Mouse (Mus musculus) frontal cortex, adult 2 months (tissue): ENCODE data around the gene Magea3. TPM values are rescaled to one million over a fixed set of nuclear protein-coding genes. Genes with fewer than 3 reads are reported as not detected.
"Not testable (repeated sequence)": the region's sequence is repeated elsewhere in the genome, so short reads cannot be mapped to it uniquely, and the experiment has no call there.

Source experiments
- DNase-seq, 2 experiments: peaks; one replicate each; pipeline ENCODE4 v3.0.0; 2022; ENCODE audit warnings: low spot score in 1 of 2; ENCODE audit errors: extremely low spot score in 1 of 2
- polyA plus RNA-seq: library from polyadenylated mRNA; depleted of rRNA; stranded (reverse); fragments of >200 nt; gene quantifications from 2 replicates; pipeline ENCODE4 v1.2.3, GENCODE M21; 2012; rRNA removed

The Magea3 gene
- not detected in 2 replicates for polyA plus RNA-seq

- DNase-seq: not testable (repeated sequence)
Observed at GRCm38 (mm10) chrX:154949405-154949804, at the start of gene Magea3. TSS of gene Magea3 (minus strand) at chrX:154949505.

GRCm38 (mm10) chrX:154995750-154996149, 46.4 kb upstream of the Magea3 start, which contains the start of gene Magea8:
TSS of gene Magea8 (minus strand) at chrX:154995850.
- DNase-seq: not testable (repeated sequence)

- DNase-seq: not testable (repeated sequence)
Observed at GRCm38 (mm10) chrX:154935887-154936286, 13.4 kb downstream of the Magea3 start, which contains the start of gene Magea6. TSS of gene Magea6 (minus strand) at chrX:154935987.

Other genes starting within 250 kb of the Magea3 start
- not detected in 2 replicates for gene Cldn34b1, start 59.2 kb downstream of the Magea3 start, polyA plus RNA-seq
- gene Magea6, start 13.5 kb downstream of the Magea3 start, polyA plus RNA-seq: not detected in 2 replicates
- gene Magea8, start 46.3 kb upstream of the Magea3 start, polyA plus RNA-seq: not detected in 2 replicates
- not detected in 2 replicates for gene Magea5, start 113.6 kb upstream of the Magea3 start, polyA plus RNA-seq
- not detected in 2 replicates for gene Magea1, start 140.3 kb upstream of the Magea3 start, polyA plus RNA-seq
- gene Magea2, start 144.2 kb upstream of the Magea3 start, polyA plus RNA-seq: not detected in 2 replicates
- gene Cldn34b2, start 178.9 kb upstream of the Magea3 start, polyA plus RNA-seq: not detected in 2 replicates